Mouse (Mus musculus): ENCODE measurements around the gene Peli3. TPM values are rescaled to one million over a fixed set of nuclear protein-coding genes. Genes with fewer than 3 reads are reported as not detected.
A peak's percentile ranks its signal among the peaks of the same experiment; 100 is the strongest.

Peli3 gene
- polyA plus RNA-seq (2015; fragmentation: Nextera tagmentation; extraction: Ambion mirVana): 0.29 and 0.31 TPM in 2 replicates

- peak; percentile 95 for ATAC-seq (ENCODE audit: low read depth)
- no peak within 1 kb of the TSS for H3K27ac ChIP-seq (ENCODE audit: low read length)
- no peaks in the 10 kb centered on the region for H3K36me3 ChIP-seq (ENCODE audit: control insufficient read depth, insufficient read depth)
- H3K9ac ChIP-seq (ENCODE audit: low read depth, low read length): peak within 1 kb of the TSS; percentile 34; the same call in 1 of the 2 replicates
- peak within 1 kb of the TSS; percentile 92 for H3K4me2 ChIP-seq (ENCODE audit: low read depth, low read length)
- H3K4me1 ChIP-seq (ENCODE audit: control insufficient read depth, low read depth, low read length): peaks cover 10% of the 10 kb centered on the region
- H3K9me3 ChIP-seq (replicated peaks; ENCODE audit: control insufficient read depth, low read length): no peaks in the 10 kb centered on the region
- peak within 1 kb of the TSS; percentile 64 for H3K4me3 ChIP-seq (ENCODE audit: low read depth, low read length)
- H3K27me3 ChIP-seq (ENCODE audit: control insufficient read depth, insufficient read depth, low read depth, low read length): peaks cover 43% of the 10 kb centered on the region
- WGBS (ENCODE audit: insufficient replicate concordance): under 1% methylated on average over 54 of the region's 55 CpGs
These were observed at the start of gene Peli3 for GRCm38 (mm10) chr19:4942551-4943252. Gene Peli3, minus strand, starts transcription at chr19:4943127.

DNA sequence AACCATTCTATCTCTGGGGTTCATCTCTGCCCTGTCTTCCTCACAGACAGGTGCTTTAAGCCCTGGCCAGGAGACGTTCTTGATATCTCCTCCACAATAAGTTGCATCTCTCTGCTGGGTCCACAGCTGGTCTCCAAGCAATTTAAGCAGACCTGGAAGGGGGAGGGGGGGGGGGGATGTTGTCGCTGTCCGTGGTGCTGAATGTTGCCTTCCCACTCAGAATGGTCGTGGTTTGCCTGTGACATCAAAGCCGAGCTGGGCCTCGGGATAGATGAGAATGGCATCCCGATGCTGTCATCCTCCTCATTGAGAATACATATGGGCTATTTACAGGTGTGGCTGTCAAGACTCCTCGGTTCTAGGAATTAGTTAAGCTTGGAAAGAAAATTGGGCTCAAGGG is 49.4 kb upstream of the Peli3 start:
- WGBS (ENCODE audit: insufficient replicate concordance): 9% methylated on average over 8 of the region's 8 CpGs
- H3K4me3 ChIP-seq (ENCODE audit: low read depth, low read length): no peak overlapping the region
- no peak overlapping the region for H3K4me2 ChIP-seq (ENCODE audit: low read depth, low read length)

DNA sequence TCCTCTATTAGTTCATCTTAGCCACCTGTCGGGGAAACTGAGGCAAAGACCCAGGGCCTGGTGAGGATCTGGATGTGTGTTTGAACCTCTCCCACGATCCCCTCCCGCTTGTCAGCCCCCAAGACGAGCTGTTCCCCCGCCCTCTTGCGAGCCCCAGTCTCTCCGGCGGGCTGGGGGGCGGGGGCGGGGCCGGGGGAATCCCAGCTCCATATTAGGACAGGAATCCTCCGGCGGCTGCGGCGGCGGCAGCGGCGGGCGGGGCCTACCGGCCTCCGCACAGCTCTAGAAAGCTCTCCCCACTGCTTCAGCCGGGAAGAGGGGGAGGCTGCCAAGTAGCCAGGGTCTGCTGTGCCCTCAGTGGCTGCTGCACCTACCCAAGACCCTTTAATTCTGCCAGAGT is 47.8 kb upstream of the Peli3 start:
- WGBS (ENCODE audit: insufficient replicate concordance): 2% methylated on average over 19 of the region's 22 CpGs
- H3K4me1 ChIP-seq (ENCODE audit: control insufficient read depth, low read depth, low read length): no peaks in the 10 kb centered on the region
- no peak overlapping the region for H3K27ac ChIP-seq (ENCODE audit: low read length)
- H3K9me3 ChIP-seq (replicated peaks; ENCODE audit: control insufficient read depth, low read length): no peaks in the 10 kb centered on the region
- no peak overlapping the region for H3K9ac ChIP-seq (ENCODE audit: low read depth, low read length)
- no peak overlapping the region for H3K4me2 ChIP-seq (ENCODE audit: low read depth, low read length)
- ATAC-seq (ENCODE audit: low read depth): no peak
- no peak overlapping the region for H3K4me3 ChIP-seq (ENCODE audit: low read depth, low read length)
- H3K36me3 ChIP-seq (ENCODE audit: control insufficient read depth, insufficient read depth): no peaks in the 10 kb centered on the region
- H3K27me3 ChIP-seq (ENCODE audit: control insufficient read depth, insufficient read depth, low read depth, low read length): peaks cover 32% of the 10 kb centered on the region

More for the DNA sequence above, 49.4 kb upstream of the Peli3 start:
- Histone ChIP-seq H3K9ac (ENCODE audit: low read depth, low read length) (no peak overlapping the region), H3K9me3 (replicated peaks; ENCODE audit: control insufficient read depth, low read length) (no peaks in the 10 kb centered on the region), H3K27me3 (ENCODE audit: control insufficient read depth, insufficient read depth, low read depth, low read length) (peaks cover 29% of the 10 kb centered on the region), H3K27ac (ENCODE audit: low read length) (no peak overlapping the region), H3K36me3 (ENCODE audit: control insufficient read depth, insufficient read depth) (no peaks in the 10 kb centered on the region), H3K4me1 (ENCODE audit: control insufficient read depth, low read depth, low read length) (no peaks in the 10 kb centered on the region)
- ATAC-seq (ENCODE audit: low read depth): no peak

GRCm38 (mm10) chr19:4990256-4990625 is 47.3 kb upstream of the Peli3 start, which contains the start of gene Npas4:
Gene Npas4, minus strand, starts transcription at chr19:4990316.
- Histone ChIP-seq H3K27ac (ENCODE audit: low read length) (no peak within 1 kb of the TSS), H3K36me3 (ENCODE audit: control insufficient read depth, insufficient read depth) (no peaks in the 10 kb centered on the region), H3K27me3 (ENCODE audit: control insufficient read depth, insufficient read depth, low read depth, low read length) (peaks cover 32% of the 10 kb centered on the region), H3K4me1 (ENCODE audit: control insufficient read depth, low read depth, low read length) (no peaks in the 10 kb centered on the region), H3K9me3 (replicated peaks; ENCODE audit: control insufficient read depth, low read length) (no peaks in the 10 kb centered on the region), H3K4me3 (ENCODE audit: low read depth, low read length) (no peak within 1 kb of the TSS), H3K4me2 (ENCODE audit: low read depth, low read length) (no peak within 1 kb of the TSS), H3K9ac (ENCODE audit: low read depth, low read length) (no peak within 1 kb of the TSS)
- WGBS (ENCODE audit: insufficient replicate concordance): 21% methylated on average over 4 of the region's 4 CpGs
- ATAC-seq (ENCODE audit: low read depth): no peak

DNA sequence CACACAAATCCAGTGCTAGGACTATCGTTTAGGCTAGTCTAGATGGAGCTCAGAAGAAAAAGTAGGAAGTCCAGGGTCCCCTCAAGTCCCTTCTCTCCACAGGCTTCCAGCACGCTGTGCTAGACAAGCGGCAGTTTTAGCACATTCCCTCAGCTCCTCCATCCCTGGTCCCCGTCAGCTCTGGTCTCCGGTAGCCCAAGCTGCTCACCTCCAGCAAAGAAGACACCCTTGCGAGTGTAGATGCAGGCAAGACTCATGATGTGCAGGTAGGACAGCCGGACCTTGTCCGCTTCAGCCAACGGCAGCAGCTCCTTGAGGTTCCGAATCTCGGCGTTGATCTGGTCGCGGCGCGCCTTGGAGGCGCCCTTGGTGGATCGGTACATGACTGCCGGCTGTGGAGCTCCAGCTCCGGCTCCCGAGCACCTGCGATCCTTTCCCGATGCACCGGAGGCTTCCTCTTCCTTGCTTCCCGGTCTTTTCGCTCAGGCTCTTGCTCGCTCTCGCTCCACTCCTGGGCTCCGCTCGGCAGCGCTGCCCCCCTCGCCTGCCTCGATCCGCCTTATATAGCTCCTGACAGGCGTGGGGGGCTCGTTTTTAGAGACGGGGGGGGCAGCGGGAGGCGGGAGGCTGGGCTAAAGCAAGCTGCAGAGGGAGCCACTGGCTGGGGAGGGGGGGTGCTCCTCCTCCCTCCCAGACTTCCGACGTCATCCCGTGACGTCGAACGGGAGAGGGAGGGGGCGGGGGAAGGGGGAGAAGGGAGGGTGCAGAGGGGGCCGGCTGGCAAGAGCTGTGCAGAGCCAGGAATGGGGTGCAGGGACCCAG is 46.7 kb upstream of the Peli3 start:
- Histone ChIP-seq H3K4me2 (ENCODE audit: low read depth, low read length) (no peak overlapping the region), H3K9ac (ENCODE audit: low read depth, low read length) (no peak overlapping the region), H3K27ac (ENCODE audit: low read length) (no peak overlapping the region), H3K27me3 (ENCODE audit: control insufficient read depth, insufficient read depth, low read depth, low read length) (peaks cover 32% of the 10 kb centered on the region), H3K4me3 (ENCODE audit: low read depth, low read length) (no peak overlapping the region), H3K4me1 (ENCODE audit: control insufficient read depth, low read depth, low read length) (no peaks in the 10 kb centered on the region), H3K36me3 (ENCODE audit: control insufficient read depth, insufficient read depth) (no peaks in the 10 kb centered on the region), H3K9me3 (replicated peaks; ENCODE audit: control insufficient read depth, low read length) (no peaks in the 10 kb centered on the region)
- ATAC-seq (ENCODE audit: low read depth): no peak
- 25% methylated on average over 41 of the region's 47 CpGs for WGBS (ENCODE audit: insufficient replicate concordance)

- Histone ChIP-seq H3K36me3 (ENCODE audit: control insufficient read depth, insufficient read depth) (no peaks in the 10 kb centered on the region), H3K4me3 (ENCODE audit: low read depth, low read length) (no peak overlapping the region), H3K9ac (ENCODE audit: low read depth, low read length) (no peak overlapping the region), H3K27me3 (ENCODE audit: control insufficient read depth, insufficient read depth, low read depth, low read length) (peaks cover 38% of the 10 kb centered on the region), H3K4me2 (ENCODE audit: low read depth, low read length) (no peak overlapping the region), H3K9me3 (replicated peaks; ENCODE audit: control insufficient read depth, low read length) (no peaks in the 10 kb centered on the region), H3K27ac (ENCODE audit: low read length) (no peak overlapping the region), H3K4me1 (ENCODE audit: control insufficient read depth, low read depth, low read length) (no peaks in the 10 kb centered on the region)
- ATAC-seq (ENCODE audit: low read depth): no peak
- 4% methylated on average over 13 of the region's 13 CpGs for WGBS (ENCODE audit: insufficient replicate concordance)
These were observed 46.1 kb upstream of the Peli3 start for GRCm38 (mm10) chr19:4989013-4989412.

GRCm38 (mm10) chr19:4981767-4982166 is 38.8 kb upstream of the Peli3 start:
- no peak overlapping the region for H3K27ac ChIP-seq (ENCODE audit: low read length)
- no peak for ATAC-seq (ENCODE audit: low read depth)
- no peak overlapping the region for H3K4me2 ChIP-seq (ENCODE audit: low read depth, low read length)
- H3K9ac ChIP-seq (ENCODE audit: low read depth, low read length): no peak overlapping the region
- H3K4me1 ChIP-seq (ENCODE audit: control insufficient read depth, low read depth, low read length): no peaks in the 10 kb centered on the region
- H3K27me3 ChIP-seq (ENCODE audit: control insufficient read depth, insufficient read depth, low read depth, low read length): peaks cover 16% of the 10 kb centered on the region
- H3K9me3 ChIP-seq (replicated peaks; ENCODE audit: control insufficient read depth, low read length): no peaks in the 10 kb centered on the region
- no peak overlapping the region for H3K4me3 ChIP-seq (ENCODE audit: low read depth, low read length)
- no peaks in the 10 kb centered on the region for H3K36me3 ChIP-seq (ENCODE audit: control insufficient read depth, insufficient read depth)

- H3K27ac ChIP-seq (ENCODE audit: low read length): no peak overlapping the region
- H3K27me3 ChIP-seq (ENCODE audit: control insufficient read depth, insufficient read depth, low read depth, low read length): no peaks in the 10 kb centered on the region
- no peak overlapping the region for H3K4me2 ChIP-seq (ENCODE audit: low read depth, low read length)
- H3K9me3 ChIP-seq (replicated peaks; ENCODE audit: control insufficient read depth, low read length): no peaks in the 10 kb centered on the region
- WGBS (ENCODE audit: insufficient replicate concordance): 78% methylated on average over 2 of the region's 2 CpGs
- no peak overlapping the region for H3K9ac ChIP-seq (ENCODE audit: low read depth, low read length)
- H3K4me1 ChIP-seq (ENCODE audit: control insufficient read depth, low read depth, low read length): no peaks in the 10 kb centered on the region
- ATAC-seq (ENCODE audit: low read depth): no peak
- no peak overlapping the region for H3K4me3 ChIP-seq (ENCODE audit: low read depth, low read length)
- H3K36me3 ChIP-seq (ENCODE audit: control insufficient read depth, insufficient read depth): peaks cover 7% of the 10 kb centered on the region
These were observed 25.3 kb upstream of the Peli3 start for GRCm38 (mm10) chr19:4968236-4968635.
